Mouse (Mus musculus) liver (tissue): ENCODE measurements at regions not wholly inside any gene's neighbourhood (a gene's known extent, or its start where the extent isn't known, plus 50 kb on each side); places are given as distances from the start of the nearest gene placed in this dataset.

ENCODE experiments used
- DNase-seq: peaks from one replicate; pipeline ENCODE4 v3.0.0-alpha.2; 2020; ENCODE audit warnings: mixed read lengths

- DNase-seq: peak; percentile 80
Observed at GRCm38 (mm10) chr1:80030224-80030623, 169.2 kb upstream of the Serpine2 start.

GRCm38 (mm10) chr1:80025863-80026616 lies 165.1 kb upstream of the Serpine2 start:
- no peak for DNase-seq

DNA sequence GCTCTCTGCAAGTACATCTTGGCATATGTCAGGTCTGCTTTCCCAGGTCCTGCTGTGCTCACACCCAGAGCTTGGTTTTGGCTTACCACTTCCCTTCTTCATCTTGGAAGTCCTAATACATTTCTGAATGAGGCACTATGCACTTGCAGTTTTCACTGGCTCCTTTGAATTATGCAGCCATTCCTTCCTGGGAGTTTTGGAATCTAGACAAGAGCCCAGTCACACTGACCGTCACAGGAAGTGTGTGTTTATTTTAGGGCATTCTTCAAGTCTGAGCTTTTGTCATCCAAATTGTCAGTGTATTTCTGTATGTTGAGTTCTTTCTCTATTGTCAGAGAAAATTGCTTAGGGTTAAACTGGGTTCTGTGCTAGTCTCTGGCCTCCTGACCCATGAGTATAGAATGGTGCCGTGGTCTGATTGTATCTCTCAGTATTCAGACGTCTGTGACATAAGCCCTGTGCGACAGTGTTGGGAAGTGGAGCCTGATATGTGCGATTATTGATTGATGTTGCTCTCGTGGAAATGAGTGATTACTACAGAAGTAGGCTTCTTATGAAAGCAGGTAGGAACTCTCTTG lies 162.6 kb upstream of the Serpine2 start:
- no peak for DNase-seq

DNA sequence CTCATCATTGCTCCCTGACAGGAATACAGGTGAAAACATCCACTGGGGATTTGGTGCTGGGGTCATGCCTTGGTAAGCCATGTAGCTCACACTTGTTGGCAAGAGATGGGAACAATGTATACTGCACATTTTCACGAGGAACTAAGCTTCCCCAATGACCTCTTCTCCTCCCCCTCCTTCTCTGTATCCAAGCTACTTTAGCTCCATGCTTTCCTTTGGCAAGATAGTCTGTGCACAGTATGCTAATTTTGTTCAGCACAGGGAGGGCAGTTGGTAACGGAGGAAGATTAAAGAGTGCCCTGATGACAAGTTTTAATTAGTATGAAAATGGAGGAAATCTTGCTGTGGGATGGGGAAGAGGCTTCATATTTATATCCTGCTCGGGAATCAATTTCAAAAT lies 160.9 kb upstream of the Serpine2 start:
- DNase-seq: no peak

DNA sequence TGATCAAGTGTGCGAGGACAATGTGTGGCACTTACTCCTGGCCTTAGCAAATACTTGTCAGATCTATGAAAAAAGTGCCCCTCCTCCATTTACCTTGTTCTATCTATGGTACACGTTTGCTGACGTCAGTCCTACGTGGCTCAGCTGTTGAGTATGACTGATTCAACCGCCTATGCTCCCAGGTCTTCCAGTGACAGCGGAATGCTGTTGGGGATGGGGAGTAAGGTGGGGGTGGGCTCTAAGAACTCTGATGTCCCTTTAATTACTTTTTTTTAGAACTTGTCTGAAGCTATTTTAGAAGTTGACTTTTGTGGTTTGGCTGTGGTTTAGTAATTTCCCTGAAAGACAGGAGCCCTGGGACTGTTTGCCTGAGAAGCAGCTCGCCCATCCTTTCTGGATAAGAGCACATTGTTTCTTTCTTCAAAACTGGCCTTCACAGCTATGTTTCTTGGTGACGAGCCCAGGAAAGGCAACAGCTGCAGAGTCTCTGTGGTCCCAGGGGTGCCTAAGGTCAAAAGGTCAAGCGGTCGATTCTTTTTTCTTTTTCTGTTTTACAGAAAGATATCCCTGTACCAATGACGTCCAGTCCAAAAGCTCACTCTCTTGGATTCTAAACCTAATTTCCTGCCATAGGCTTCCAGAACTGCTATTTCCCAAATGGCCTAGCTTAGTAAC lies 157.5 kb upstream of the Serpine2 start:
- DNase-seq: no peak

DNA sequence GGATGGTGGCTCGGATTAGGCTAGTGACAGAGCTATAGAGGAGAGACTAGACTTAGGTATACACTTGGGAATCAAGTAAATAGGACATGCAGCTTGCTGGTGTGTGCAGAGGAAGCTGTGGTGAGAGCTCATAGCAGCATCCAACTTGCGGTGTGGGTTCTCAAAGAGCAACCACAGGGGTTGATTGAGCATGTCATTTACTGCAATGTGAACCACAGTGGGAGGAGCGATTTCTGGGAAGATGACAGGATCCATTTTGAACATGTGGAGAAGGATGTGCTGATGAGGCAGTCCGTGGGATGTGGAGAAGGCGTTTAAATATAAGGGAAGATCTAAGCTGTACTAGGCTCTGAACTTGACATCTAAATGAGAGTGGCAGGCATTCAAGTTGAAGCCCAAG lies 154.5 kb upstream of the Serpine2 start:
- DNase-seq: no peak

GRCm38 (mm10) chr1:80014586-80014985 lies 153.6 kb upstream of the Serpine2 start:
- DNase-seq: no peak

DNA sequence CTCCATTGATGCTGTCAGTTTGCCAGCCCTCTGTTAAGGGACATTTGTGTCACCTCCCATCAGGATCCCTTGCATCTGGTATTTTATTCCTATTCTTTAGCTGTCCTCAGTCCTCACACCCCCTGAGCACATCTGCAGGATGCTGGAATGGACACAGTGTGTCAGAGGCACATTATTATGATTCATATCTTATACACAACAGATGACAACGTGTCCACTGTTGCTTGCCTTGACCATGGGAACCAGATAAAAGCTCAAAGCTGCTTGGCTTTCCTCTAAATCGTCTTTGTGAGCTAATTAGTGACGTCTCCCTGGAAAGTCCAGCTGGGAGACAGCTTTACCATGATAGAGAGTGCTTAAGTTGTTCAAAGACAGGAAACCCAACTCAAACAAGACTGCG lies 149.7 kb upstream of the Serpine2 start:
- no peak for DNase-seq

GRCm38 (mm10) chr1:79999081-79999480 lies 138.1 kb upstream of the Serpine2 start:
- DNase-seq: peak; percentile 63

DNA sequence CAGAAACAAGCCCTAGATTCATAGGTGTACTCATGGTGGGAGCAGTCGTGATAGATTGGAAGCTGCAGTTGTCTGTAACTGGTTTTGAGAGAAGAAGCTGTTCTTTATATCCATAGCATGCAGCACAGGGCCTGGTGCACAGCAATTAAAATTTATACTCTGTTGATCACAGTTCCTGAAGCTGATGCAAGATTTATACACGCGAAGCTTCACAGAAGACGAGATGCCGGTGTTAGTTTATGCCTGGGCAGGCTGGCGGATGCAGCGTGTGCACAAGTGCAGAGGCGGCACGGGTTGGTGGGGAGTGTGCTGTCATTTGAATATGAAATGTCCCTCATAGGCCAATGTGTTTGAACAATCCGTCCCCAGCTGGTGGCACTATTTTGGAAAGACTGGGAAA lies 136.9 kb upstream of the Serpine2 start:
- DNase-seq: no peak

DNA sequence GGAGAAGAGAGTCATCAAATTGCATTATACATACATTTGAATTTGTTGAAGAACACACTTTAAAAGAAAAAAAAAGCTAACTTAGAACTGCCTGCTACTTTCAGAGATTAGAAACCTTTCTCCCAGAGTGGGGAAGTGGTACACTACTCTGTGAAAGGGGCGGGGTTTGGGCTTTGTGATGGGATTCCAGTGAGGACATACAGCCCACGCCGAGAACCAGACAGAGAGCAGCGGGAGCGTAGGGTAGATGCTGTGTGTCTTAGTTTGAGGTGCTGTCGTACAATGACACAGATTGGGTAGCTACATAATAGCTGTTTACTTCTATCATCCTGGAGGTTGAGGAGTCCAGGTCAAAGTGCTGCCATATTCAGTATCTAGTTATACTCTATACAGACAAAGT lies 136.5 kb upstream of the Serpine2 start:
- DNase-seq: no peak

- no peak for DNase-seq
Observed at GRCm38 (mm10) chr1:79984721-79985120, 123.7 kb upstream of the Serpine2 start.

GRCm38 (mm10) chr1:79982678-79983280 lies 121.8 kb upstream of the Serpine2 start:
- no peak for DNase-seq

DNA sequence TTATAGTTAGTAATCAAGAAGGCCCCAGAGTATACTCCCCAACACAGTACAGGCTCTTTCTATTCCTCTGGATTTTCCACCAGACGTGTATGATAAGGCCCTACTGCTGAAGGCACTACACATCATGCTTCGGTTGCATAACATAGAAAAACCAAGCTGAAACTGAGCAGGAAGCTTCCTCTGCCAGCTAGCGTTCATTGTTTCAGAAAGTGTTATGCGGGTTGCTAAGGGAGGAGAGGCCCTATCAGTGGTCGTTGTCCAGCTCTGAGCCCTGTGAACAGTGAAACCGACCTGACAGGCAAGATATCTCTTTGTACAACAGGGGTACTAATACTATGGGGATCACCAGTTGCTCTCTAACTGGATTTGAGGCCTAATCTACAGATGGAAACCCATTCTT lies 118.9 kb upstream of the Serpine2 start:
- no peak for DNase-seq

GRCm38 (mm10) chr1:79978156-79978555 lies 117.2 kb upstream of the Serpine2 start:
- DNase-seq: no peak

GRCm38 (mm10) chr1:79956121-79956520 lies 95.1 kb upstream of the Serpine2 start:
- peak; percentile 43 for DNase-seq

GRCm38 (mm10) chr1:79944231-79944630 lies 83.3 kb upstream of the Serpine2 start:
- no peak for DNase-seq

GRCm38 (mm10) chr1:79932435-79932834 lies 71.5 kb upstream of the Serpine2 start:
- DNase-seq: no peak

DNA sequence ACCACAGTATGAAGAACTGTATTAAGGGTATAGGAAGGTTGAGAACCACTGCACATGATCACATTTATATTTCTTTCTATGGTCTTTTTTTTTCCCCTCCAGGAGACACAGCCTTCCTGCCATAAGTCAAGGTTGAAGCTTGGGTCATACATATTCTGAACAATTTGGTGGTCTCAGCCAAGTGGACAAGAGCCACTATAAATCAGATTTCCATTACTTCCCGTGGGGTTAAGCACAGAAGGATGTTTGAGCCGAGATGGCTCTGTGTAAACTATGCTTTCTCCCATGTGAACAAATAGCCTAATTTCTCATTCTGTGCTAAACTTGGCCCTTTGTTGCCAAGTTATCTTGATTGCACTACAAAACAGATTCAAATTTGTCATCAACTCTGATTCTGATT lies 66.8 kb upstream of the Serpine2 start:
- no peak for DNase-seq

DNA sequence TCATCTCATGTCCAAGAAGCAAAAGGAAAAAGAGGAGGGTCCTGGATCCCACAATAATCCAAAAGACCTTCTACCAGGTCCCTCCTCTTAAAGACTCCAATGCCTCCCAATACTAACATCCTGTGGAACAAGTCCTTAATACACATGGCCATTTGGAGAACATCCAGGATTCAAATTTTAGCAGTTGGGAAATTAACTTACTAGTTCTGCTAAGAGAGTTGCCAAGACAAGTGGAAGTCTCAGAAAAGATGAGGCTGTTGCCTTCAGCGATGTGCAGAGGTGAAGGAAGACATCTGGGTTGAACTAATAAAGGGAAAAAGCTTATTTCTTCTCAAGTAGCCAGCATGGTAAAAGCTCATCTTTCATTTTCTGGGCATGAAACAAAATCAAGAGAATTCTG lies 64.8 kb upstream of the Serpine2 start:
- no peak for DNase-seq

DNA sequence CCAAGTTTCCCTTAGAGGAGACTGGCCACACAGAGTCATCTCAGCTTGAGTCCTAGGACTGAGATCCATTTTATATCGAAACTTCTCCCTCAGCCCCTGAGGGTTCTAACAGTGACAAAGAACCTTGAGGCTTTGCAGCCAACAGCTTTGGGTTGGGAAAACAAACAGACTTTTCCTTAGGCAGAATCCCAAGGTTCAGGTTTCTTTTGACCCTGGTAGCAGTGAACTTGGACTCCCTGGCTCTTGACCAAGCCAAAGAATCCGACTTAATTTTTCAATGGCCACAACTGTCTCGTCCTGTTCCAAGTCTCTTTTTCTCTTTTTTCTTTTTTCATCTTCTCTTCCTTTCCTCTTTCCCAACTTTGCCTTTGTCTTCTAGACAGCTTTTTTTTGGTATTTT lies 60.9 kb upstream of the Serpine2 start:
- no peak for DNase-seq

GRCm38 (mm10) chr1:79921333-79921732 lies 60.4 kb upstream of the Serpine2 start:
- no peak for DNase-seq

GRCm38 (mm10) chr1:79917426-79918150 lies 56.6 kb upstream of the Serpine2 start:
- no peak for DNase-seq
